8 mouse cellular contexts compared by ENCODE assay signal in the genomic region with DNA sequence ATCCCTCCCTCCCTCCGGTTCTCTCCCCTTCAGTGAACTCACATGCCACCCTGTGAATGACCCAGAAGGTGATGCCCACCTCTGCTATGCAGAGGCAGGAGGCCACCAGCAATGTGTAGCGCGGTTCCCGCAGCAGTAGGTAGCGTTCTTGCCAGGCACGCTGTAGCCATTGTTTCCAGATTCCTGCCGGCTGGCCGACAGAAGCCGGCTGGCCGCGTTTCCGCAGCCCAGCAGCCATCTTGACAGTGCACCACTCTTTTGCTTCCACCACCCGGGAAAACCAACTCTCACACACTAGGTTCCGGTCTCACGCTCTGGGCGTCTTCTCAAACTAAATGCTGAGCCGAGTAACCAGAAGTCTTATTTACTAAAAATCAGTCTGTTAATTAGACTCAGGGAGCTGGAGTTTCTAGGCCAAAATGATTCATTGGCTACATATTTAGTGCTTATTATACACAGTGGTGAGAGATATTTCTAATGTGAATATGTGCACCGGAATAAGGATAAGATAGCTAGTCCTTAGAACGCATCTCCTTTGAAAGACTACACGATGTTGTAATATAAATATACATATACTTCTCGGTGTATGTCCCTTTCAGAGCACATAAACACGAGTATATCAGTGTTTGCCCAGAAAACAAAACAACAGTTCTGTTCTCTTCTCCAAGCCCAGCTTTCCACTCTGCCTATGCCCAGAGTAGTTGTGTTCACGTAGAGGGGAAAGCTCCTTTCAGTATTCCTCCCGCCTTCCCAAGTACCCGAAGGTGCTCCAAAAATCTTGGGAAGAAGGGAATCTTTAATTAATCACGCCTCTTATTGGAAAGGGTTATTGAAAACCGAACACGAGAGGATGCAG. TPM values are rescaled to one million over a fixed set of nuclear protein-coding genes. Genes with fewer than 3 reads are reported as not detected.
DNase-seq lines count a peak whose midpoint lies in the region; ATAC-seq and TF ChIP-seq lines count a peak whose summit lies in the region.

No protein-coding gene starts in this region.

- peaks cover 36% of the 10 kb centered on the region for H3K4me1 ChIP-seq in G1E (ENCODE audit: insufficient read depth, low read depth, low read length)
- peaks cover 4% of the 10 kb centered on the region; the same call in 1 of the 2 replicates for H3K4me1 ChIP-seq in forebrain, embryonic 11.5 days (replicated peaks; ENCODE audit: control insufficient read depth, insufficient read depth, low read length)
- no peaks in the 10 kb centered on the region; the same call in 1 of the 2 replicates for H3K4me1 ChIP-seq in lung, postnatal 0 days (ENCODE audit: insufficient read depth, low read depth, low read length)

- no peaks in the 10 kb centered on the region for H3K9me3 ChIP-seq in G1E (replicated peaks)
- no peaks in the 10 kb centered on the region for H3K9me3 ChIP-seq in forebrain, embryonic 11.5 days (ENCODE audit: control insufficient read depth, low read length)
- H3K9me3 ChIP-seq in lung, postnatal 0 days (ENCODE audit: low read length): no peaks in the 10 kb centered on the region

- peak; percentile 63 for DNase-seq in G1E (ENCODE audit: low spot score)
- peak; percentile 83 for DNase-seq in c-Kit-positive CD71-positive TER-119-negative erythroid progenitor cells, embryonic 14.5 days (ENCODE audit: low read depth)
- peak; percentile 89 for DNase-seq in forebrain, embryonic 11.5 days (ENCODE audit: low spot score)
- DNase-seq in heart, postnatal 14 days: peak; percentile 78 to 83
- peak; percentile 80 to 87 for DNase-seq in kidney, postnatal 4 days
- peak; percentile 85 for DNase-seq in lung, postnatal 0 days (ENCODE audit: low spot score)
- peak; percentile 56 for DNase-seq in ovary, postnatal 10 days (ENCODE audit: low spot score)
- DNase-seq in thymus, postnatal 0 days (ENCODE audit: low spot score): peak; percentile 84

- ATAC-seq in G1E (ENCODE audit: extremely low read depth, insufficient number of reproducible peaks, low FRiP score, poor library complexity, severe bottlenecking): peak; percentile 41; the same call in 1 of the 2 replicates
- peak; percentile 50 for ATAC-seq in forebrain, embryonic 11.5 days (replicated peaks; ENCODE audit: low FRiP score)
- ATAC-seq in lung, postnatal 0 days: peak; percentile 66

- H3K4me2 ChIP-seq in forebrain, embryonic 11.5 days (ENCODE audit: low read depth, low read length, severe bottlenecking): peak overlapping the region; percentile 67
- H3K4me2 ChIP-seq in lung, postnatal 0 days (replicated peaks; ENCODE audit: low read depth, low read length): peak overlapping the region; percentile 82

- TF ChIP-seq EP300 in lung, postnatal 0 days (IDR thresholded peaks at IDR 0.05): no peak

- peaks cover 59% of the 10 kb centered on the region for H3K36me3 ChIP-seq in G1E (replicated peaks)
- H3K36me3 ChIP-seq in forebrain, embryonic 11.5 days (ENCODE audit: control insufficient read depth, insufficient read depth, low read length): peaks cover 6% of the 10 kb centered on the region; the same call in 1 of the 2 replicates
- 0 out of 2 replicates have a peak, but pooled peaks cover 7% of the 10 kb centered on the region for H3K36me3 ChIP-seq in lung, postnatal 0 days (ENCODE audit: insufficient read depth, low read length)

- H3K27ac ChIP-seq in forebrain, embryonic 11.5 days (ENCODE audit: low read depth, low read length): peak overlapping the region; percentile 78
- peak overlapping the region; percentile 65 for H3K27ac ChIP-seq in lung, postnatal 0 days (ENCODE audit: low read length)

- TF ChIP-seq CTCF in G1E (IDR thresholded peaks at IDR 0.05; ENCODE audit: low read depth, low read length): no peak
- no peak for TF ChIP-seq CTCF in lung, postnatal 0 days (IDR thresholded peaks at IDR 0.05)

- H3K9ac ChIP-seq in forebrain, embryonic 11.5 days (ENCODE audit: low read length): peak overlapping the region; percentile 97
- peak overlapping the region; percentile 50 for H3K9ac ChIP-seq in lung, postnatal 0 days (replicated peaks; ENCODE audit: low read depth)

- WGBS in forebrain, embryonic 11.5 days: under 1% methylated on average over 28 of the region's 28 CpGs
- under 1% methylated on average over 28 of the region's 28 CpGs for WGBS in lung, postnatal 0 days

- no peaks in the 10 kb centered on the region for H3K27me3 ChIP-seq in G1E (ENCODE audit: insufficient read depth, low read length)
- H3K27me3 ChIP-seq in forebrain, embryonic 11.5 days (ENCODE audit: control insufficient read depth, insufficient read depth, low read length): no peaks in the 10 kb centered on the region
- no peaks in the 10 kb centered on the region for H3K27me3 ChIP-seq in lung, postnatal 0 days (replicated peaks; ENCODE audit: insufficient read depth, low read length)

- intact Hi-C loops in heart, postnatal 14 days (cut with DNase I): loop anchor here (2.0 to 5.0 kb wide), 3 partner anchors 40 to 93 kb away; partner anchors contain the start of genes Abcf3, Dvl3 and Psmd2

- H3K4me3 ChIP-seq in G1E (ENCODE audit: low read depth, low read length): peak overlapping the region; percentile 85
- peak overlapping the region; percentile 76 for H3K4me3 ChIP-seq in forebrain, embryonic 11.5 days (ENCODE audit: low read depth, low read length)
- H3K4me3 ChIP-seq in lung, postnatal 0 days (ENCODE audit: low read depth, low read length): peak overlapping the region; percentile 59

RNA-seq across cellular contexts. Expression of gene Eef1akmt4, which starts 0.7 kb away (rescaled TPM):
- total RNA-seq in G1E (2014; fragmentation: Nextera tagmentation): 16.4 and 22.1 TPM in 2 replicates
- 9.8 and 11.5 TPM in 2 replicates for total RNA-seq in G1E (2017)
- polyA plus RNA-seq in G1E (2012): 6.0 and 8.7 TPM in 2 replicates
- 28.2 and 30.8 TPM in 2 replicates for polyA plus RNA-seq in forebrain, embryonic 11.5 days (2014; fragmentation: Nextera tagmentation; extraction: Ambion mirVana)
- total RNA-seq in heart, postnatal 14 days (2021): 1 to 10 TPM; 4.9 to 5.6 TPM
- 15.2 and 15.3 TPM in 2 replicates for polyA plus RNA-seq in lung, postnatal 0 days (2015; fragmentation: Nextera tagmentation; extraction: Ambion mirVana)
- polyA plus RNA-seq in thymus, postnatal 0 days (2015; fragmentation: Nextera tagmentation; extraction: Ambion mirVana): 26.4 and 32.3 TPM in 2 replicates

RNA-seq across cellular contexts. Expression of gene Gm49333, which starts 0.7 kb away (rescaled TPM):
- not detected in 2 replicates for total RNA-seq in G1E (2014; fragmentation: Nextera tagmentation)
- total RNA-seq in G1E (2017): not detected in 2 replicates
- not detected in 2 replicates for polyA plus RNA-seq in G1E (2012)
- 0.68 TPM in 1 of 2 replicates, not detected in the other for polyA plus RNA-seq in forebrain, embryonic 11.5 days (2014; fragmentation: Nextera tagmentation; extraction: Ambion mirVana)
- under 1 TPM in 1 of 2 experiments, not detected in 1; 0.29 TPM for total RNA-seq in heart, postnatal 14 days (2021)
- polyA plus RNA-seq in lung, postnatal 0 days (2015; fragmentation: Nextera tagmentation; extraction: Ambion mirVana): 0.08 TPM in 1 of 2 replicates, not detected in the other
- not detected in 2 replicates for polyA plus RNA-seq in thymus, postnatal 0 days (2015; fragmentation: Nextera tagmentation; extraction: Ambion mirVana)

RNA-seq across cellular contexts. Expression of gene Alg3, which starts 0.8 kb away (rescaled TPM):
- 36.3 and 45.6 TPM in 2 replicates for total RNA-seq in G1E (2014; fragmentation: Nextera tagmentation)
- total RNA-seq in G1E (2017): 9.9 and 12.0 TPM in 2 replicates
- 5.5 and 12.8 TPM in 2 replicates for polyA plus RNA-seq in G1E (2012)
- 46.9 and 58.9 TPM in 2 replicates for polyA plus RNA-seq in forebrain, embryonic 11.5 days (2014; fragmentation: Nextera tagmentation; extraction: Ambion mirVana)
- total RNA-seq in heart, postnatal 14 days (2021): 10 to 100 TPM; 10.4 to 10.5 TPM
- polyA plus RNA-seq in lung, postnatal 0 days (2015; fragmentation: Nextera tagmentation; extraction: Ambion mirVana): 17.6 and 19.3 TPM in 2 replicates
- polyA plus RNA-seq in thymus, postnatal 0 days (2015; fragmentation: Nextera tagmentation; extraction: Ambion mirVana): 22.9 and 28.4 TPM in 2 replicates

RNA-seq across cellular contexts. Expression of gene Camk2n2, which starts 10.4 kb away (rescaled TPM):
- total RNA-seq in G1E (2014; fragmentation: Nextera tagmentation) (not detected in 2 replicates), G1E (2017) (0.22 and 0.58 TPM in 2 replicates)
- 1.1 and 1.2 TPM in 2 replicates for polyA plus RNA-seq in G1E (2012)
- 5.0 and 5.3 TPM in 2 replicates for polyA plus RNA-seq in forebrain, embryonic 11.5 days (2014; fragmentation: Nextera tagmentation; extraction: Ambion mirVana)
- under 1 TPM; 0.73 to 0.79 TPM for total RNA-seq in heart, postnatal 14 days (2021)
- 0.42 and 0.52 TPM in 2 replicates for polyA plus RNA-seq in lung, postnatal 0 days (2015; fragmentation: Nextera tagmentation; extraction: Ambion mirVana)
- polyA plus RNA-seq in thymus, postnatal 0 days (2015; fragmentation: Nextera tagmentation; extraction: Ambion mirVana): 0.48 and 0.52 TPM in 2 replicates

RNA-seq across cellular contexts. Expression of gene Ece2, which starts 18.9 kb away (rescaled TPM):
- total RNA-seq in G1E (2014; fragmentation: Nextera tagmentation) (0.58 TPM in 1 of 2 replicates, not detected in the other), G1E (2017) (0.12 and 0.16 TPM in 2 replicates)
- polyA plus RNA-seq in G1E (2012): not detected in 2 replicates
- 4.9 and 5.6 TPM in 2 replicates for polyA plus RNA-seq in forebrain, embryonic 11.5 days (2014; fragmentation: Nextera tagmentation; extraction: Ambion mirVana)
- total RNA-seq in heart, postnatal 14 days (2021): under 1 TPM; 0.34 to 0.86 TPM
- 0.12 and 0.52 TPM in 2 replicates for polyA plus RNA-seq in lung, postnatal 0 days (2015; fragmentation: Nextera tagmentation; extraction: Ambion mirVana)
- 0.08 and 0.23 TPM in 2 replicates for polyA plus RNA-seq in thymus, postnatal 0 days (2015; fragmentation: Nextera tagmentation; extraction: Ambion mirVana)

Comparison
In these comparisons a context has a peak if more than half of its experiments do, and no peak if none do; other contexts are left out.
1. Peak in every context shown above with its lines: DNase-seq, ATAC-seq, H3K4me3 ChIP-seq and H3K27ac ChIP-seq.